Mouse (Mus musculus): ENCODE data around the gene Gm20661.

DNA sequence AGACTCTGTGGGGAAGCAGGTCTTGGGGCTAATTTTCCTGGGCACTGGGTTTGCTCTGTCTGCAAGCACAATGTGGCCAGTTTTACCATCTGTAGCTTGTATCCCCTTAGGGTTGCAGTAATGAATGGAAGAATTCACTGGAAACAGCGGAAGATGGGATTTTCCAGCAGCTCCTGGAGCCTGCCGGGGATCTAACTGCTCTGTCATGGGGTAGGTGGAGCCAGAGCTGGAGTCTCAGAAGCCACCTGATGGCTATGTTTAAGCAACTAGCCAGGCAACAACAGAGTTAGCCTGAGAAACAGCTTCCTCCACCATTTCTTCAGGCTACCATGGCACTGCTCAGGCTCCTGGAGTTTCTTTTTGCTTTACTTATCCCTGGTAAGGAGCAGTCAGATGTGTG, 9.3 kb downstream of the Gm20661 start, which contains the start of gene Cdhr4:
- TF ChIP-seq CTCF (IDR thresholded peaks at IDR 0.05; ENCODE audit: borderline replicate concordance, control insufficient read depth, extremely low read depth, insufficient read depth, low read length, poor library complexity): no peak
- TF ChIP-seq POLR2A (IDR thresholded peaks at IDR 0.05; ENCODE audit: control insufficient read depth, extremely low read depth, insufficient read depth, low read length, poor library complexity): no peak
